Mouse (Mus musculus) limb, embryonic 14.5 days (tissue): Measurements from ENCODE around the gene Tmbim4. TPM values are rescaled to one million over a fixed set of nuclear protein-coding genes. Genes with fewer than 3 reads are reported as not detected.

Experiments
- ATAC-seq: fragments of 200-750 bp; cut with Nextera tagmentation; 2 replicates; pipeline ENCODE4 v1.8.0; 2017; ENCODE audit warnings: low read depth, moderate number of reproducible peaks, moderate TSS enrichment; ENCODE audit not compliant: low FRiP score
- DNase-seq: peaks from one replicate; pipeline ENCODE4 v3.0.0-alpha.2; 2015; ENCODE audit warnings: low spot score
- H3K27ac ChIP-seq: fragments of 300-500 bp; sonication (generic); replicated peaks from 2 replicates; pipeline ENCODE4 v1.5.1; 2014; ENCODE audit warnings: low read depth, mild to moderate bottlenecking, low read length, moderate library complexity, mixed read lengths
- H3K27me3 ChIP-seq: fragments of 300-500 bp; sonication (generic); 2 replicates; pipeline ENCODE4 v1.6.1; 2014; ENCODE audit warnings: low read length, mixed read lengths; ENCODE audit not compliant: control insufficient read depth, insufficient read depth
- H3K36me3 ChIP-seq: fragments of 300-500 bp; sonication (generic); 2 replicates; pipeline ENCODE4 v1.6.1; 2014; ENCODE audit warnings: mild to moderate bottlenecking, low read length, moderate library complexity, mixed read lengths; ENCODE audit not compliant: control insufficient read depth, insufficient read depth
- H3K4me1 ChIP-seq: fragments of 300-500 bp; sonication (generic); 2 replicates; pipeline ENCODE4 v1.6.1; 2014; ENCODE audit warnings: antibody characterized with exemption, low read length, mixed read lengths; ENCODE audit not compliant: control insufficient read depth, insufficient read depth
- H3K4me2 ChIP-seq: fragments of 300-500 bp; sonication (generic); replicated peaks from 2 replicates; pipeline ENCODE4 v1.6.1; 2014; ENCODE audit warnings: low read depth, mild to moderate bottlenecking, low read length, moderate library complexity; ENCODE audit not compliant: severe bottlenecking
- H3K4me3 ChIP-seq: fragments of 300-500 bp; sonication (generic); replicated peaks from 2 replicates; pipeline ENCODE4 v1.5.1; 2014; ENCODE audit warnings: low read length
- H3K9ac ChIP-seq: fragments of 300-500 bp; sonication (generic); 2 replicates; pipeline ENCODE4 v1.6.1; 2014; ENCODE audit warnings: mild to moderate bottlenecking, low read depth, low read length, moderate library complexity; ENCODE audit not compliant: severe bottlenecking
- H3K9me3 ChIP-seq: fragments of 300-500 bp; sonication (generic); 2 replicates; pipeline ENCODE4 v1.6.1; 2016; ENCODE audit warnings: low read length; ENCODE audit not compliant: control insufficient read depth
- POLR2A ChIP-seq: fragments of 200-500 bp; IDR thresholded peaks from 2 replicates; pipeline ENCODE4 v1.8.0; 2012; ENCODE audit warnings: inconsistent platforms, mild to moderate bottlenecking, moderate library complexity, borderline replicate concordance; ENCODE audit not compliant: insufficient read depth, insufficient read length; ENCODE audit errors: extremely low read depth
- WGBS: fragments of 180-500 bp; shearing (Covaris S2); extraction: QIAGEN DNeasy Blood & Tissue Kit; methylation state at CpG from one replicate; pipeline ENCODE4 v1.1.7; 2014; 5-methylcytosine and 5-hydroxymethylcytosine counted together
- polyA plus RNA-seq, 2 experiments: library from polyadenylated mRNA; depleted of rRNA in 1 of 2; stranded (reverse) in 1 of 2; unstranded in 1 of 2; fragments of >200 nt; fragmentation: Nextera tagmentation in 1 of 2; extraction: Ambion mirVana in 1 of 2; gene quantifications; 2 replicates each; pipeline versions ENCODE4 v1.2.1 to v1.2.3; 2012 to 2014

Gene Tmbim4
- polyA plus RNA-seq, 2 experiments: 84.1 to 106 TPM

GRCm38 (mm10) chr10:120169841-120170240 is 31.5 kb upstream of the Tmbim4 start:
- Histone ChIP-seq H3K27ac (no peak overlapping the region), H3K4me2 (no peak overlapping the region), H3K9ac (no peak overlapping the region), H3K4me3 (no peak overlapping the region), H3K4me1 (no peaks in the 10 kb centered on the region), H3K27me3 (no peaks in the 10 kb centered on the region), H3K36me3 (no peaks in the 10 kb centered on the region), H3K9me3 (no peaks in the 10 kb centered on the region; the same call in 1 of the 2 replicates)
- DNase-seq: no peak
- no peak for TF ChIP-seq POLR2A
- 79% methylated on average over 5 of the region's 5 CpGs for WGBS
- no peak for ATAC-seq

GRCm38 (mm10) chr10:120170277-120170676 is 31.1 kb upstream of the Tmbim4 start:
- H3K4me2 ChIP-seq: no peak overlapping the region
- ATAC-seq (no peak), DNase-seq (no peak)
- no peaks in the 10 kb centered on the region for H3K4me1 ChIP-seq
- H3K36me3 ChIP-seq: no peaks in the 10 kb centered on the region
- no peak overlapping the region for H3K4me3 ChIP-seq
- H3K9me3 ChIP-seq: no peaks in the 10 kb centered on the region; the same call in 1 of the 2 replicates
- no peak overlapping the region for H3K27ac ChIP-seq
- no peak for TF ChIP-seq POLR2A
- 81% methylated on average over 4 of the region's 4 CpGs for WGBS
- H3K27me3 ChIP-seq: no peaks in the 10 kb centered on the region
- H3K9ac ChIP-seq: no peak overlapping the region

GRCm38 (mm10) chr10:120171340-120171739 is 30.1 kb upstream of the Tmbim4 start:
- Histone ChIP-seq H3K36me3 (no peaks in the 10 kb centered on the region), H3K9ac (no peak overlapping the region), H3K4me3 (no peak overlapping the region), H3K27ac (no peak overlapping the region), H3K4me1 (no peaks in the 10 kb centered on the region), H3K27me3 (no peaks in the 10 kb centered on the region), H3K4me2 (no peak overlapping the region), H3K9me3 (no peaks in the 10 kb centered on the region; the same call in 1 of the 2 replicates)
- 57% methylated on average over 5 of the region's 5 CpGs for WGBS
- no peak for DNase-seq
- no peak for TF ChIP-seq POLR2A
- no peak for ATAC-seq

GRCm38 (mm10) chr10:120174192-120174705 is 27.1 kb upstream of the Tmbim4 start:
- H3K4me1 ChIP-seq: no peaks in the 10 kb centered on the region
- no peaks in the 10 kb centered on the region for H3K27me3 ChIP-seq
- H3K4me2 ChIP-seq: no peak overlapping the region
- TF ChIP-seq POLR2A: no peak
- ATAC-seq (no peak), DNase-seq (no peak)
- H3K9me3 ChIP-seq: no peaks in the 10 kb centered on the region; the same call in 1 of the 2 replicates
- WGBS: 83% methylated on average over 15 of the region's 15 CpGs
- H3K9ac ChIP-seq: no peak overlapping the region
- no peaks in the 10 kb centered on the region for H3K36me3 ChIP-seq
- no peak overlapping the region for H3K4me3 ChIP-seq
- no peak overlapping the region for H3K27ac ChIP-seq

GRCm38 (mm10) chr10:120182887-120183286 is 18.5 kb upstream of the Tmbim4 start:
- Histone ChIP-seq H3K4me2 (no peak overlapping the region), H3K9me3 (peaks cover 3% of the 10 kb centered on the region; the same call in 1 of the 2 replicates), H3K4me1 (no peaks in the 10 kb centered on the region), H3K36me3 (no peaks in the 10 kb centered on the region), H3K9ac (no peak overlapping the region), H3K27ac (no peak overlapping the region), H3K27me3 (no peaks in the 10 kb centered on the region), H3K4me3 (no peak overlapping the region)
- DNase-seq (no peak), ATAC-seq (no peak)
- no peak for TF ChIP-seq POLR2A
- WGBS: 93% methylated on average over 1 of the region's 1 CpGs
